In the genomic region with DNA sequence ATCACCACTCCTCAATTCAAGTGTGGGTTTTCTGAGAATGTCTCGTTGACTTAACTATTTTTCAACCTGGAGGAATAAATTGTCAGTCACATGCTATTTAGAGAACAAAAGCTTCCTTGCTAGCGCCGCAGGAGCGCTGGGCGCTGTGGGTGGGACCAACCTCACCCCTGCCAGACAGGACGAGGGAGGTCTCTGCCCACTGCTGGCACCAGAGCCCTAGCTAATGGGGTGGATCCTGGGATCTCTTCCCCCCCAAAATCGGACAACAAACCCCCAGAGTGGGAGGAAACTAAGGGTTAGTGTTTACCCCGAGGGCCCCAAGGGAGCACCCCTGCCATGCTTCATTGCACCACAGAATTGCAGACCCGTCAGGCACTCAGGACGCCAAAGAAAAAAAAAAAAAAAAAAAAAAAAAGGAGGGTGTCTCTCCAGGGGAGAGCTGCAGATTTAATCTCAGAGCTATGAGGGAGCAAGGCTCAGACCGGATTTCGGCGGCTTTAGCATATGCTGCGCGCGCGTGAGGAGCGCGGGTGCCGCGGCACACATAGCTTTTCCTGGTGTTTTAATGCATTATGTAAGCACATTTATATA, we compare ENCODE assay signal across 9 mouse cellular contexts. TPM values are rescaled to one million over a fixed set of nuclear protein-coding genes. Genes with fewer than 3 reads are reported as not detected.
DNase-seq lines count a peak whose midpoint lies in the region; ATAC-seq and TF ChIP-seq lines count a peak whose summit lies in the region.
"Had no signal": no experiment of that assay in that cellular context is flagged by ENCODE, and none has a peak within 500 bp of the region (broad histone marks: within the 10 kb centered on the region; RNA-seq: fewer than 3 reads in every experiment).

No protein-coding gene starts in this region.

- H3K4me2 ChIP-seq in lung, postnatal 0 days (replicated peaks; ENCODE audit: low read depth, low read length): peak overlapping the region; percentile 41
- H3K4me2 ChIP-seq in hindbrain, postnatal 0 days (ENCODE audit: low read depth, low read length): peak overlapping the region; percentile 42
- H3K4me2 ChIP-seq in limb, embryonic 12.5 days: peak overlapping the region; percentile 42

- no peaks in the 10 kb centered on the region for H3K9me3 ChIP-seq in lung, postnatal 0 days (ENCODE audit: low read length)
- H3K9me3 ChIP-seq in hindbrain, postnatal 0 days (ENCODE audit: low read length): no peaks in the 10 kb centered on the region
- H3K9me3 ChIP-seq in limb, embryonic 12.5 days: no peaks in the 10 kb centered on the region

- 0 out of 2 replicates have a peak, but pooled peaks cover 8% of the 10 kb centered on the region for H3K27me3 ChIP-seq in lung, postnatal 0 days (replicated peaks; ENCODE audit: insufficient read depth, low read length)
- H3K27me3 ChIP-seq in hindbrain, postnatal 0 days (ENCODE audit: insufficient read depth, low read length): no peaks in the 10 kb centered on the region
- H3K27me3 ChIP-seq in limb, embryonic 12.5 days: peaks cover 84% of the 10 kb centered on the region

- H3K4me3 ChIP-seq in lung, postnatal 0 days (ENCODE audit: low read depth, low read length): peak overlapping the region; percentile 23
- peak overlapping the region; percentile 6; the same call in 1 of the 2 replicates for H3K4me3 ChIP-seq in cortical plate, adult 2 months (ENCODE audit: insufficient read depth, low read length)
- H3K4me3 ChIP-seq in hindbrain, postnatal 0 days (ENCODE audit: low read length): peak overlapping the region; percentile 15
- H3K4me3 ChIP-seq in limb, embryonic 12.5 days (replicated peaks): peak overlapping the region; percentile 16

- DNase-seq in lung, postnatal 0 days (ENCODE audit: low spot score): peak; percentile 5
- DNase-seq in lung, postnatal 4 days: no peak
- DNase-seq in hindbrain, postnatal 0 days (ENCODE audit: low spot score): peak; percentile 66
- peak; percentile 79 for DNase-seq in right cerebral cortex, adult 18-20 months
- no peak for DNase-seq in thymus, postnatal 4 days
- no peak for DNase-seq in c-Kit-positive CD71-positive TER-119-positive erythroid progenitor cells, embryonic 14.5 days (ENCODE audit: low spot score)

- no peak for TF ChIP-seq CTCF in lung, postnatal 0 days (IDR thresholded peaks at IDR 0.05)
- no peak for TF ChIP-seq CTCF in cortical plate, adult 2 months (IDR thresholded peaks at IDR 0.05; ENCODE audit: extremely low read depth, insufficient read depth, low read length)
- no peak for TF ChIP-seq CTCF in hindbrain, postnatal 0 days (IDR thresholded peaks at IDR 0.05; ENCODE audit: low read depth)

- no peak overlapping the region for H3K9ac ChIP-seq in lung, postnatal 0 days (replicated peaks; ENCODE audit: low read depth)
- H3K9ac ChIP-seq in hindbrain, postnatal 0 days (replicated peaks; ENCODE audit: low read length): peak overlapping the region; percentile 25; the same call in 1 of the 2 replicates
- no peak overlapping the region for H3K9ac ChIP-seq in limb, embryonic 12.5 days (replicated peaks)
- H3K9ac ChIP-seq: liver, embryonic 14.5 days had no signal

- no peaks in the 10 kb centered on the region for H3K36me3 ChIP-seq in lung, postnatal 0 days (ENCODE audit: insufficient read depth, low read length)
- H3K36me3 ChIP-seq in hindbrain, postnatal 0 days (ENCODE audit: insufficient read depth, low read length): no peaks in the 10 kb centered on the region
- H3K36me3 ChIP-seq in limb, embryonic 12.5 days: no peaks in the 10 kb centered on the region

- TF ChIP-seq EP300 in lung, postnatal 0 days (IDR thresholded peaks at IDR 0.05): no peak

- no peaks in the 10 kb centered on the region for H3K4me1 ChIP-seq in lung, postnatal 0 days (ENCODE audit: insufficient read depth, low read depth, low read length)
- peaks cover 3% of the 10 kb centered on the region for H3K4me1 ChIP-seq in cortical plate, adult 2 months (ENCODE audit: control insufficient read depth, insufficient read depth, low read length)
- H3K4me1 ChIP-seq in hindbrain, postnatal 0 days (ENCODE audit: insufficient read depth, low read length): peaks cover 10% of the 10 kb centered on the region; the same call in 1 of the 2 replicates
- peaks cover 8% of the 10 kb centered on the region; the same call in 1 of the 2 replicates for H3K4me1 ChIP-seq in limb, embryonic 12.5 days (replicated peaks)

- ATAC-seq in lung, postnatal 0 days: no peak
- peak; percentile 68 for ATAC-seq in hindbrain, postnatal 0 days
- ATAC-seq in limb, embryonic 12.5 days (ENCODE audit: insufficient number of reproducible peaks, insufficient read depth, low FRiP score, low TSS enrichment, low read depth): no peak

- WGBS in lung, postnatal 0 days: 3% methylated on average over 21 of the region's 21 CpGs
- under 1% methylated on average over 21 of the region's 21 CpGs for WGBS in hindbrain, postnatal 0 days
- under 1% methylated on average over 21 of the region's 21 CpGs for WGBS in limb, embryonic 12.5 days

- TF ChIP-seq POLR2A in cortical plate, adult 2 months (IDR thresholded peaks at IDR 0.05; ENCODE audit: extremely low read depth, insufficient read depth, low read length): no peak

- H3K27ac ChIP-seq in lung, postnatal 0 days (ENCODE audit: low read length): no peak overlapping the region
- H3K27ac ChIP-seq in cortical plate, adult 2 months (ENCODE audit: insufficient read depth, low read length): peak overlapping the region; percentile 49; the same call in 1 of the 2 replicates
- no peak overlapping the region for H3K27ac ChIP-seq in hindbrain, postnatal 0 days
- no peak overlapping the region for H3K27ac ChIP-seq in limb, embryonic 12.5 days
- H3K27ac ChIP-seq: liver, embryonic 14.5 days had no signal

RNA-seq across cellular contexts. Expression of a gene that starts 35.2 kb away (rescaled TPM):
- not detected in 2 replicates for polyA plus RNA-seq in lung, postnatal 0 days (2015; fragmentation: Nextera tagmentation; extraction: Ambion mirVana)
- 12.9 and 13.2 TPM in 2 replicates for polyA plus RNA-seq in cortical plate, adult 2 months (2012; rRNA removed)
- 33.1 and 33.6 TPM in 2 replicates for total RNA-seq in hindbrain, postnatal 0 days (2014; rRNA removed)
- polyA plus RNA-seq in hindbrain, postnatal 0 days (2015; fragmentation: Nextera tagmentation; extraction: Ambion mirVana): 1.8 and 2.3 TPM in 2 replicates
- polyA plus RNA-seq in limb, embryonic 12.5 days (2016; fragmentation: Nextera tagmentation; extraction: Ambion mirVana): 0.09 TPM in 1 of 2 replicates, not detected in the other
- polyA plus RNA-seq: liver, embryonic 14.5 days had no signal

Comparison
In these comparisons a context has a peak if more than half of its experiments do, and no peak if none do; other contexts are left out.
1. DNase-seq: peak in lung, postnatal 0 days (single experiment), hindbrain, postnatal 0 days (single experiment) and right cerebral cortex, adult 18-20 months (single experiment); none in lung, postnatal 4 days (0 of 2), thymus, postnatal 4 days (single experiment) and c-Kit-positive CD71-positive TER-119-positive erythroid progenitor cells, embryonic 14.5 days (single experiment).
2. Peak in every context shown above with its lines, with median percentiles within 50 percentile points of each other: H3K4me2 ChIP-seq and H3K4me3 ChIP-seq.